Mouse (Mus musculus) olfactory bulb, adult 2 months (tissue): ENCODE data around the gene Ust.

Experiments used
- CTCF ChIP-seq: fragments of 200-500 bp; IDR thresholded peaks from 2 replicates; pipeline ENCODE4 v1.5.1; 2012; ENCODE audit warnings: low read depth, mild to moderate bottlenecking, low read length, moderate library complexity; ENCODE audit not compliant: insufficient read depth
- POLR2A ChIP-seq: fragments of 200-500 bp; IDR thresholded peaks from 2 replicates; pipeline ENCODE4 v1.6.1; 2012; ENCODE audit warnings: mild to moderate bottlenecking, low read depth, low read length, moderate library complexity; ENCODE audit not compliant: insufficient read depth

DNA sequence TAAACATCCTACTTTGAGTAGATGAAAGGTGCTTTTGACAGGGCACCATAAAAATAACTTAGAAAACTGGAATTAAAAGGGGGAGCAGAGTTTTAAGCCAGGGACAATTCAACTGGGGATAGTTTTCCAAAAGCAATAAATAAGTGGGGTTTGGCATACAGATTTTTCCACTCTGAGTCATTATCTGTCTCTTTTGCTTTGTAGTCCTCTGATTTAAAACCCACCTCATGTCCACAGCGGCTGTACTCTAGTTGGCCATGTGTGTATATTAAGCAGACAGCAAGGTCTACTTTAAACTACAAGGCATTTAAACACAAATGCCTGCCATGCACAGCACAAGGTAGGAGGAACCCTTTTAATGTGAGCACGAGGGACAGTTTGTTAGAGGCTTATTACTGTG lies 126.4 kb downstream of the Ust start:
- TF ChIP-seq POLR2A (no peak), CTCF (no peak)
